Mouse (Mus musculus) layer of hippocampus, postnatal 36 days (tissue): ENCODE measurements around the gene Olfr1418. TPM values are rescaled to one million over a fixed set of nuclear protein-coding genes. Genes with fewer than 3 reads are reported as not detected.

Experiments used
- DNase-seq, 2 experiments: peaks; one replicate each; pipeline ENCODE4 v3.0.0; 2022
- total RNA-seq, 2 experiments: library from RNA; stranded (reverse); gene quantifications; 2 replicates each; pipeline ENCODE4 v1.2.3; 2021

Olfr1418 gene
- total RNA-seq, 2 experiments from 2014 or later = not detected

DNA sequence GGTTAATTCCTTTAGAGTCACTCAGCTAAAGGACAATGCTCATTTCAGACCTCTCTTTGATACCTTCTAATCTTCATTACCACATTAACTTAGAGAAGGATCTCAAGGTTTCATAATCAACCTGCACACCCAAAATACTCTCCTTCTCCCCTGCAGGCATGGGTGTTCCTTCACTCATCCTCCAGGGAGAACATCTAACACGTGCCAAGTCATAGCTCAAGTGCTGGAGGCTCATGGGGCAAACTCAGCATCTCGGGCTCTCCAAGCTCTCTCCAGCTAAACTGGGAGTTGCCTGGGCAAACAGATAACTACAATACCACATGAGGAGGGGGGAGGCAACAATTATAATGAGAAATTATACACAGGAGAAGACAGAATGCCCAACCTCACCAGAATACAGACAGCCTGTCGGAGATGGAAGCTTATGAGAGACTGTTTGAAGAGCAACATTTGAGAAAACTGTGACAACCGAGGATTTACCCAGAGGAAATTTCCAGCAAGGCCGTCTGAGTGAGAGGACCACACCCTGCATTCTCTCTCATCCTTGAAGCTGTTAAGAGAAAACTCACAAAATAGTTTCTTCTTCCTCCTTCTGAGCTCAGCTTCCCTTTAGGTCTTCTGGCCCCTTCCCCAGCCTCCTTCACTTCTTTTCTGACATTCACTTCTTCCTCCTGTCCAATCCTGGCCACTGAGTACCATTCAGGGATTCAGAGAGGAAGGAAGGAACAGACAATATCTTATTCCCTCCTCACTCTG is 50.7 kb downstream of the Olfr1418 start:
- no peak for DNase-seq

- no peak for DNase-seq
Measured at GRCm38 (mm10) chr19:11808452-11808851, 52.4 kb downstream of the Olfr1418 start.

- no peak for DNase-seq
Measured at GRCm38 (mm10) chr19:11807822-11808221, 53.0 kb downstream of the Olfr1418 start.

DNA sequence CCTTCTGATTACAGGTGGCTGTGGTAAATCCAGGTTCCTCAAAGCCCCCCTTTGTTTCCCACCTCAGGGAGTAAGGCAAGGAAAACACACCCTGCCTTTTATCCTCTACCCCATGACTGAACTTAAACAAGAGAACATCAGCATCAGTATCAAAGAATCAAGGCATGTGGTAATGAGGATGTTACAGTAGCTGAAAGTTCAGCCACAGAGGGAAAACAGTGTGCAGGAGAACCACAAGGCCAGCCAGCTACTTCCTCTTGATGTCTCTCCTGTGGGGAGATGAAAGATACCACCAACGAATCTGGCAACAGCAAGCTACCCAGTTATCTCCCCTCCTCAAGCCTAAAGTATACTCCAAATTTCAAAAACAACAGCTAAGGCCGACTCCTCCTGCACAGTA is 53.6 kb downstream of the Olfr1418 start:
- DNase-seq = no peak

- DNase-seq = no peak
Measured at GRCm38 (mm10) chr19:11804423-11804822, 56.4 kb downstream of the Olfr1418 start.

Other genes with a start within 250 kb of the Olfr1418 start
- gene Ms4a2, start 237.3 kb downstream of the Olfr1418 start, total RNA-seq = not detected
- not detected for gene Ms4a3, start 220.2 kb downstream of the Olfr1418 start, total RNA-seq
- not detected for gene Oosp2, start 200.5 kb downstream of the Olfr1418 start, total RNA-seq
- gene Oosp1, start 169.9 kb downstream of the Olfr1418 start, total RNA-seq = not detected
- gene Oosp3, start 164.0 kb downstream of the Olfr1418 start, total RNA-seq = not detected
- not detected for gene Gif, start 113.5 kb downstream of the Olfr1418 start, total RNA-seq
- 10 to 100 TPM; 33.4 to 34.5 TPM for gene Mrpl16, start 90.7 kb downstream of the Olfr1418 start, total RNA-seq
- 10 to 100 TPM; 28.2 to 36.3 TPM for gene Stx3, start 41.7 kb downstream of the Olfr1418 start, total RNA-seq
- gene Olfr1417, start 21.8 kb downstream of the Olfr1418 start, total RNA-seq = not detected
- gene Olfr1419, start 14.0 kb upstream of the Olfr1418 start, total RNA-seq = not detected
- not detected for gene Olfr1420, start 25.5 kb upstream of the Olfr1418 start, total RNA-seq
- 10 to 100 TPM; 19.8 to 24.8 TPM for gene Patl1, start 51.3 kb upstream of the Olfr1418 start, total RNA-seq
- 10 to 100 TPM; 51.1 to 52.3 TPM for gene Osbp, start 104.9 kb upstream of the Olfr1418 start, total RNA-seq
- not detected for gene Olfr1423, start 180.3 kb upstream of the Olfr1418 start, total RNA-seq
- not detected for gene Olfr1424, start 201.6 kb upstream of the Olfr1418 start, total RNA-seq
- not detected for gene Olfr1425, start 216.7 kb upstream of the Olfr1418 start, total RNA-seq
- gene Olfr1426, start 230.9 kb upstream of the Olfr1418 start, total RNA-seq = not detected
- not detected for gene Olfr1427, start 242.3 kb upstream of the Olfr1418 start, total RNA-seq